Mouse (Mus musculus) heart, adult 8-10 months (tissue): ENCODE measurements around the gene Fzd4. TPM values are rescaled to one million over a fixed set of nuclear protein-coding genes. Genes with fewer than 3 reads are reported as not detected.

Experiments used
- DNase-seq: peaks from one replicate; pipeline ENCODE4 v3.0.0; 2022; ENCODE audit warnings: low spot score
- total RNA-seq, 4 experiments: library from RNA; stranded (reverse); gene quantifications; 2 replicates each; pipeline ENCODE4 v1.2.4; 2022

Gene Fzd4
- total RNA-seq, 4 experiments from 2014 or later, result 23.6 to 31.0 (median 28.6) TPM

GRCm38 (mm10) chr7:89400721-89401120, 3.4 kb upstream of the Fzd4 start:
- DNase-seq, result no peak

DNA sequence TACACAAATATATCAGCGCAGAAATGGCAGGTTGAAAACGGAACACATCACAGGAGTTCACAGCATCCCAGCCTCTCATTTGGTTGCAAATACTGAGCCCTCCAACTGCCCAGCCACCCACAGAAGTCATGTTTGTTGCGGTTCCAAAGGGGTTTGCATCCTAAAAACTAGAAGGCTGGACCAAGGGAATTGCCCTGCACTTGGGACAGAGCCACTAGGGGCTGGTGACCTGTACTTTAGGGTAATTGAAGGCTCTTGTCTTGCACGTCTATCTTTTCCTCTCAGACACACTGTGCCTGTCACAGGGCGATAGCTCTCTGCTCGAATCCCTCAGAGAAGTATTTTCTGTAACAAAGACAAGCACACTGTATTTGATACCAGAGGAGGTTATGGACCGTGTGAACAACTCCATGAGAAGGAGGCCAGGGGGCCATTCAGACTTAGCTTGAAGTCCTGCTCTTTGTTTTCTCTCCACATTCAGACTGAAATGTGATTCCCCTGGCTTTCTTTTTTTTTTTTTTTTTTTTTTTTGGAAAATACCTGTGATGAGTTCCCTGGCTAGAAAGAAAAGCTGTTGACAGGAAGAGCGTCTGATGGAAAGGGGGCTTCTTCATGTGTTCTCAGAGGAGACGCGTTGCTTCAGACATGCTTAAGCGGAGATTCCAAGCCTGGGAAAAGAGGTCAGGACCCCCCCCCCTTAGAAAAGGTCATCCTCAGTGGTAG, 2.9 kb upstream of the Fzd4 start:
- no peak for DNase-seq

DNA sequence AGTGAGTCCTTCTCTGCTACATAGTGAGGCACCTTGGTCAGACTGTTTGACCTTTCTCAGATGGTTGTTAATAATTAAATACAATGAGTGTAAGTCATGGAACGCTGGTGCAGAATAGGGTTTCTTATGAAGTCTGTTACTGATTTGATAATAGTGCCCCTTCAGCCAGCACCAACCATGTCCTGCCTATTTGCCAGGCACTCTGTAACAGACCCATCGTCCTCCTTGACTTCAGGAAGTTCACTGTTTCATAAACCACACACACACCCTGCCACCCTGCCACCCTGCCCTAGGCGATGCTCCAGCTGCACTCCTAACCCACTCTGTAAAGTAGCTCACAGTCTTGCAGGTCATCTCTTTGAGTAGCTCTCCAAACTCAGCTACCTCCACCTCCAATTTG, 2.2 kb upstream of the Fzd4 start:
- no peak for DNase-seq

DNA sequence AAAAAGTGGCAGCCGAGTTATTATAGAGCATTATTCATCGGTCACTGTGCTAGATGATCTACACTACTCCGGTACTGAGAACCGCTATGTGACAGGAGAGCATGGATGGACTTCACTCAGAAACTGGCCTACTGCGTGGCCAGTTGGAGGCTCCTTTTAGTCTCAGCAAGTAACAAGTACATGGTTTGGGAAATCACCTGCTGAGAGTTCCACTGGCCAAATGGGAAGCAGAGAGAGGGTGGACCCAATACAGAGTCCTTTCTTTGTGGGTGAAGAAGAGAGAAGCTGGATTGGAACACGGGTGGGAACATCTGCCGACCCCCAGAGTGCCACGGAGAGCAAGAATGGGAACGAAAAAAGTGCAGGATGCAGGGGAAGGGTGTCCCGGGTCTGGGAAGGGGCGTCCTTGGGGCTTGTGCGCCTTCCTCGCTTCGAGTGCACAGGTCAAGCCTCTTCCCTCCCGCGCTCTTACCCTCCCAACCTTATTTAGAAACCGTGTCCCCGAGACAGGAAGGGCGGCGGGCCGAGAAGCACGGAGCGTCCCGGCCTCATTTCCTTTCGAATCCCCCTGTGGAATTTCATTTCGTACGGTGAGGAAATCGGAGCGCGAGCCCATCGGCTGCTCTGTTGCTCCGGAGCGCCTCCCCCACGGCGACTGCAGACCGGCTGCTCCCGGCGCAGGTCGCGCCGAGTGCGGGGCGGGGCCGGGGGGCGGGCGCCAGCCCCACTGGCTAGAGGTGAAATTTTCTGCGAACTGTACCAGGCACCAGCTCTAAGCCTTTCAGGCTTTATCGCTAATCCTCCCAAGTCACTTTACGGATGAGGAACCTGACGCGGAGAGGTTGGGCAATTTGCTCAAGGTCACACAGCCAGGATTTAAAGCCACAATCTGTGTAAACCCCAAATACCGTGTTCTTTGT, 842 bp upstream of the Fzd4 start:
- DNase-seq, result peak; percentile 96

DNA sequence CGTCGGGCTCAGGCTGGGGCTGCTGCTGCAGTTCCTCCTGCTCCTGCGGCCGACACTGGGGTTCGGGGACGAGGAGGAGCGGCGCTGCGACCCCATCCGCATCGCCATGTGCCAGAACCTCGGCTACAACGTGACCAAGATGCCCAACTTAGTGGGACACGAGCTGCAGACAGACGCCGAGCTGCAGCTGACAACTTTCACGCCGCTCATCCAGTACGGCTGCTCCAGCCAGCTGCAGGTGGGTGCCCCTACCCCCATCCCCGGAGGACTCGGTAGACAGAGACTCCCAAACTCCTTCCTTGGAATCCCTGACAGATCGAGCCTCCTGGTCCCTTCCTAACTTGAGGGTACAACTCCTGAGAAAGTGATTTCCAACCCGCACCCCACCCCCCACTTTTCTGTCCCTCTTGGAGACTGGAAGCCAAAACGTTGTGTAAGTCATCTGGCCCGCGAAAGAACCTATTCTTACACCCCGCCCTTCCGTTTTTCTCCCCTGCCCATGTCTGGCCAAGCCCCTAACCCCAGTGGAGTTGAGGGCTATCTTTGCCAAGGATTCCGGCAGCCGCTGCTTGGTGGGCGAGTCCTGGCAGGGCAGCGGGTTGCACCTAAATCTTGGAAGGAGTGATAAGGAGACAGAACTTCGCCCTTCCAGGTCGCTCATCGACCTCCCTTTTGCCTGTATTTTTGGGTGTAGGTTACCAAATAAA, 732 bp downstream of the Fzd4 start:
- DNase-seq, result peak; percentile 78

- DNase-seq, result no peak
These were observed 1.9 kb downstream of the Fzd4 start for GRCm38 (mm10) chr7:89406011-89406410.

GRCm38 (mm10) chr7:89407006-89407940, 3.1 kb downstream of the Fzd4 start:
- DNase-seq, result peak; percentile 57

DNA sequence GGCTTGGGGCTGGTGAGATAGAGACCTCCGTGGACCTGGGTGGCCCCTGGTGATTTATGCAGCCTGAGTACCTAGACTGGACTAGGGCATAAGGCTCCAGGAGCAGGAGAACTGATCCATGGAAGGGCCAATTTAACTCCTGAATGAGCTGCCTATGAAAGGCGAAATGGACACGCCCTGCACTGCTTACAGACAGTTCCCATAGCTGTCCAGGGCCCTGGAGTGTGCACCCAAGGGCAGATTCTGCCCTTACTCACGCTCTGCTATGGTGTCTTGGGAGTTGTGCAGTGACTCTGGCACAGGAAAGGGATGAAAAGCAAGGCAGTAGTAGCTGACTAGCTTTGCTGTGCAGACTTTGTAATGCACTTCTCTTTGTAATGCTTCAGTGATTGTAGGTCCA, 6.1 kb downstream of the Fzd4 start:
- no peak for DNase-seq

DNA sequence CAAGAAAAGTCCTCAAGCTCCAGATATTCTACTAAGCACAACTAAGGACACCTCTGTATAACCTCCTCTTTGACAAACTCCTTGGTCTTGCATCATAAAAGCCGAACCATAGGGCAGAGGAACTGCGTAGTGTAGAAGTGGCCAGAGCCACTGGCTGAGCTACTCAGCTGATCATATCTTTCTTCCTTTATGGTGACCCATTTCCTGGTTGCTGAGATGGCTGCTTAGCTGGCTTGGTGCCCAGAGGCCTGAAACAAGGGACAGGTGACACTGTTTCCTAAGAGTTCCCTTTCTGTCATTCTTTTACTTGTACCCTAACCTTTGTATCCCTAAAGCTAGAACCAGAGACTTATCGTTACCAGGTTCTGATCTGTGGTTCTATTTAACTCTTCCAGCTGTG, 7.2 kb downstream of the Fzd4 start:
- DNase-seq, result no peak

GRCm38 (mm10) chr7:89412094-89412493, 7.9 kb downstream of the Fzd4 start:
- no peak for DNase-seq

DNA sequence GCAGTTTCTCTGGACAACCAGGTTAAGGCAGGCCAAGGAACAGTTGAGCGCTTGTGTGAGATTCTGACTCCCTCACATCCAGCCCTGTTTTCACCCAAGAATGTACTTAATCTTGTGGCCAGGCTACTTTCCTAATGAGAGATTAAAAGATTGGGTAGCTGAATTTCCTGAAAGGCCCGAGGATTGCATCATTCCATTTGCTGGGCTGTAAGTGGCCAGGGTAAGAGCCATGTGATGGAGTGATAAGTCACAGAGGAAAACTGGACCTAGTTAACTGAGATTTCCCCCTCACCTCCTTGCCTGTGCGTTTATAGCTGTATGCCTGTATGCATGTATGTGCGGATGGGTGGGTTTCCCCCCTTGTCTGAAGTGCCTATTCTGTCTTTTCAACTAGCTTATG, 11.9 kb downstream of the Fzd4 start:
- DNase-seq, result no peak

DNA sequence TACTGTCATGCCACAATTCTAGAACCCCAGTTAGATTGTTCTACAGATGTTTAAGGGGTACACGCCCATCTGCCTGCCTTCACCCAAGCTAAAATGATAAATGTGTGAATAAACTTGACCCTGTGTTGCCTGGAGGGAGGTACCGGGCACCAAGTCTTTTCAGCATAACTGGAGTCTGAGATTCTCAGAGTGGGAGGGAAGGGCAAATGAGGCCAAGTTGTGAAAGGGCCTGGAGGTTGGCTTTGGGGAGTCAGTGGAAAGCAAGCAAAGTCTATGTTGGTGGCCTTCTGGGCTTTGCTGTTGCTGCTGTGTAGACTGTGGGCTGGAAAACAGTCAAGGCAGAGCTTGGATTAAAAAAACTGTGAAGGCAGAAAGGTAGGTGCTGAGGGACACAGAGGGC, 13.6 kb downstream of the Fzd4 start:
- no peak for DNase-seq

DNA sequence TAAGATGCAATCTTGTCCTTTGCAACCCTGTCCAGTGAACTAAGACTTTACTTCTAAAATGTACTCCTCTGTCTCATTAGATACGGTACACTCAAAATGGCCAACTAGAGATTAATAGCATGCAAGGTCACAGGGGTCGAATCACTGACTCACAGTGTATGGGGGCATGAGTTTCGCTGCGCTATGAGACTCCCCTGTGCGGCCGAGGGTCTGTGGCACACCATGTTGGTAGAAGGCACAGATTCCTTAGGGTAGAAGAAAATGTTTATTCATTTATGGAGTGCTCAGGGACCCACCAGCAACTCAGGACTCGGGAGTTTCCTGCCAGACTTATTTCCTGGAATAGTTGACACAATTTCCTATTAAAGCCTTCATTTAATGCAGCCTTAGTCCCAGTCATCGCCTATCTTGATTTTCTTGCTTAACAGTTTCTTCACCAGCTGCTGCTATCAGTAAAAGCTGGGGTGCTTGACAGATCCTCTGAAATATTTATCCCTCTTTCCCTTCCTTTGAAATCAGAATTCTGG, 14.0 kb downstream of the Fzd4 start:
- no peak for DNase-seq

DNA sequence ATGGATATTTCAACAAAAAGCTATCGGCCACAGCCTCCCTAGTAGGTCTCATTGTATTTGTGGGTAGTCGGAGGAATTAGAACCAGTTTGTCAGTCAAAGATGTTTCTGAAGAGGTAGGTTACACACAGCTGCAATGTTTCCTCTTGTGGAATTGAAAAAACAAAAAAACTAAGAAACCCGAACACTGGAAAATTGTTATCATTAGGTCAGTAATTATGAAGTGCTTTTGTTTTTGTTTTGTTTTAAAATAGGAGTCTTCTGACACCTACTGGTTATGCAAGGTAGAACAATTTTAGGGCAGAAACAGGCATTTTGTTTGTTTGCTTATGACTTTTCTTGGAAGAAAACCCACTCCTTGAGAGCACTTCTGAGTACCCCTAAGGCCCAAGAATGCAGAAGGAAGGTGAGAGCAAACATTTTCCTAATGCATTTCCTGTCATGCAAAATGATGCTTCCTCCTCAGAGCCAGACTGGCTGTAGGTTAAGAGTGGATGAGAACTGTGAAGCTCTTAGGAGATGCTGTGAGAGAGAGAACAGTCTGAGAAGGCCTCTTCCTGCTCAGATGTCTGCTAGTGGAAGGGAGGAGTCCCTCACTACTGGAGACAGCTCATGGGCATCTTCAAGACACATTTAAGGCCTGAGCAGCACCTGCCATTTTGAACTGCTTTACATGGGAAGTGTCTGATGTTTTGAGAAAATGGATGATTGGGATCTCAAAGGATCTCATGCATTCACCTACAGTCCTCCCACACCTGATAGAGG, 14.9 kb downstream of the Fzd4 start:
- DNase-seq, result peak; percentile 51

DNA sequence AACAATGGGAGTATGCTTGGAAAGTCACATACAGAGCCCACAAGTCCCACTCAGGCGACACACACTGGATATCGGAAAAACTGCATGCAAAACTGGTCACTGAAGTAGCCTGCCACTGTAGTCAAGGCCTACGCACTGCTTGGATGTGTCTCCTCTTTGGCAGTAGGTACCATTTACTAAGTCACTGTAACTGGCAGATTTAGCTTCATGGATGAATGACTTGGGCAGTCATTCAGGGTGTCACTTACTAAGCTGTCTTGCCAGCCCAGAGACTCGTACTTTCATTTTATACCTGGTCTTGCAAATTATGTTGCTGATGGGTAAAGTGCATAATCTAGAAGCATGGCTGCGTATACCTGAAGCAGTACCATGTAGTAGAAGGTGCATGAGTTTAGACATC, 17.1 kb downstream of the Fzd4 start:
- no peak for DNase-seq

GRCm38 (mm10) chr7:89422650-89423049, 18.5 kb downstream of the Fzd4 start:
- no peak for DNase-seq

DNA sequence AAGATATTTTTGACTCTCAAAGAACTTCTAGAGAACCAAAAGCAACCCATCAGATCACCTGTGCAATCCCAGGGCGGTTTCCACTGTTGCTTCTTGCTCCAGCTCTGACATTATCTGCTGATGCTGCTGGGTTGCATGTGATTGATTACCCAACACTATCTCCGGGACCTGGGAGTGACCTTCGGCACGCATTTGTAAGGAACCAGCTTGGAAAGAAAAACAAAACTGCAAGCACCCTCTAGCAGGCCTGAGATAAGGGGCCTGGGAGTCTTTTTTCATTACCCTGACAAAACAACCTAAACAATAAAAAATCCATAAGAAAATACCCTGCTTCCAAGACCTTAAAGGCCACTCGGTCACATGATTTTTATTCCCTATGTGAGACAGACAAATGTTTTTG, 19.0 kb downstream of the Fzd4 start:
- no peak for DNase-seq

- DNase-seq, result no peak
These were observed 19.6 kb downstream of the Fzd4 start for GRCm38 (mm10) chr7:89423688-89424255.

- no peak for DNase-seq
These were observed 20.5 kb downstream of the Fzd4 start for GRCm38 (mm10) chr7:89424659-89425058.
